Mouse (Mus musculus) gonadal fat pad, adult 2 months (tissue): ENCODE measurements around the gene Sdha. TPM values are rescaled to one million over a fixed set of nuclear protein-coding genes. Genes with fewer than 3 reads are reported as not detected.
A peak's percentile ranks its signal among the peaks of the same experiment; 100 is the strongest.

Experiments used
- DNase-seq: peaks from one replicate; pipeline ENCODE4 v3.0.0-alpha.2; 2012; ENCODE audit warnings: low read depth
- polyA plus RNA-seq: library from polyadenylated mRNA; depleted of rRNA; stranded (reverse); fragments of >200 nt; gene quantifications from 2 replicates; pipeline ENCODE4 v1.2.3, GENCODE M21; 2012; rRNA removed

The Sdha gene
- 190 and 207 TPM in 2 replicates for polyA plus RNA-seq

DNA sequence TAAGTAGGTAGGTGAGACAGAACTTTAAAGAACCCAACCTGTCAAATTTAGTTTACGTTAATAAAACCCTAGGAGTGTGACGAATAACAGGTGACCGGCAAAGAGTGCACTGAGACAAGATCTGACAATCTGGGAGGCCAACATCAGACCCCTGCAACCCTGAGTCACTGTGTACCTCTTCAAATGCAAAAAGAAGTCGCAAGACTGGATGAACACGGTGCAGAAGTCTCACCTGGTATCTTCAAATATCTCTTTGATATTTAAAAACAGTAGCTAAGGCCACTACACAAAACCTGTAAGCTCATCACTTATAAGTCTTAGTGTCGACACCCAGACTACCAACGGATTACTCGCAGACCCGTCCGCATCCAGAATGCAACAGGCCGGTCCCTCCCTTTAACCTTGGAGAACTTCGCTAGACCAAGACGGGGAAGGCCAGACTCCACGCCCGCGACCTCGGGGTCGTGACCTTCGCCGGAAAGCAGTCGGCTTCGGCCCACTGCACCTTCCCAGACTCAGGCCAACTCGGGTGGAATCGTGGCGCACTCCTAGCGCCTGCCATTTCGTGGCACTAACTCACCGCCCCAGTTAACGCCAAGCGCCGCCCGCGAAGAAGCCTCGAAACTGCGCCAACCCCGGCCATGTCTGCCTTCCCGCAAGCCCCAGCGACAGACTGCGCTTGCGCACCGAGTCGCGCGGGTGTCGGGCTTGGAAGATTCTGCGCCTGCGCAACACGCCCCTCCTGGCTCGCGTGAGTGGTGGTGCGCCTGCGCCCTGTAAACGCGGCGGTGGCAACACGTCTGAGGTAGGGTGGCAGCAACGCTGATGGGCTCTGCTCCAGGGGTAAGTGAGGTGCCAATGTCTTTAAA lies at the start of gene Sdha, which contains the start of gene Ccdc127:
Sdha (minus strand) TSS at position 715 of the 869 bp plus-strand sequence.
Ccdc127 (plus strand) TSS at position 744 of the 869 bp plus-strand sequence.
- DNase-seq: peak; percentile 67

DNA sequence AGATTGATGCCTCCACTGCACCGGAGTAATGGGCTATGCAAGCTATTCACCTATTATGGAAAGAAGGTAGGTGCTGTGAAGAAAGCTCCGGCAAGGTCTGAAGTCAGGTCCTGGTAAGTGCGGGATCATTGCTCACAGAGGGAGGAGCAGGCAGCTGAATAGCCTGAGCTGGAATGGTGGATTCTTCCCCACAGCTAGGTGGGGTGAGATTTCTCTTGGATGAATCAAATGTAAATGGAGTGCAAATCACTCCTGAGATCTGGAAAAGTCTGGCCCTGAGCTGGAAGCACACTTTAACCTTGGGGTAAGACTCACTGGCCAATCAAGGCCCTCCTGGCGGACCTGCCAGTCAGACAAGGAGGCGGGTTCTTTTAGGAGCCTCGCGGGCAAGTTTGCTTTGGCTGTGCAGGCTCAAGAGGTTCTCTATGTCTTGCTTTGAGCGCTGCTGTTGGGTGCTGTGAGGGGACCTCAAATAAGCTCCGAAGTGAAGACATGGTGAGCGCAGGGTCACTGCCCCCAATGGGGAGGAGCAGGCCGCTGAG lies 49.3 kb upstream of the Sdha start, which contains the start of gene Ftl1-ps1:
Ftl1-ps1 (plus strand) TSS at position 397 of the 542 bp plus-strand sequence.
- no peak for DNase-seq

DNA sequence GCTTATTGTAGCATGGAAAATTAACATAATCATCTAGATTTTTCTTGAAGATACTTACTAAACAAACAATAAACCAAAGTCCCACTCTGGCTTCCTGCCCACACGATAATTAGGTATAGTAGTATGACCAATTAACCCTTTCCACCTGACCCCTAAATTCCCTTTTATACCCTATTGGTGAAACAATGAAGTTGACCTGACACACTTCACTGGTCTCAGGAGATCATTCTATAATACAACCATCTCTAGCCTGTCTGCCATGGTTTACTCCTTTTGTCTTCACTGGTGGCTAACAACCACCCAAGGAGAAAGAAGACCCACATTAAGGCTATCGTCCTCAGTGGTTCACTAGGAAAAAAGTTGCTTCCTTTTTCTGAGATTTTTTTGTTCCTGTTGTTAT lies 41.1 kb upstream of the Sdha start:
- DNase-seq: no peak

DNA sequence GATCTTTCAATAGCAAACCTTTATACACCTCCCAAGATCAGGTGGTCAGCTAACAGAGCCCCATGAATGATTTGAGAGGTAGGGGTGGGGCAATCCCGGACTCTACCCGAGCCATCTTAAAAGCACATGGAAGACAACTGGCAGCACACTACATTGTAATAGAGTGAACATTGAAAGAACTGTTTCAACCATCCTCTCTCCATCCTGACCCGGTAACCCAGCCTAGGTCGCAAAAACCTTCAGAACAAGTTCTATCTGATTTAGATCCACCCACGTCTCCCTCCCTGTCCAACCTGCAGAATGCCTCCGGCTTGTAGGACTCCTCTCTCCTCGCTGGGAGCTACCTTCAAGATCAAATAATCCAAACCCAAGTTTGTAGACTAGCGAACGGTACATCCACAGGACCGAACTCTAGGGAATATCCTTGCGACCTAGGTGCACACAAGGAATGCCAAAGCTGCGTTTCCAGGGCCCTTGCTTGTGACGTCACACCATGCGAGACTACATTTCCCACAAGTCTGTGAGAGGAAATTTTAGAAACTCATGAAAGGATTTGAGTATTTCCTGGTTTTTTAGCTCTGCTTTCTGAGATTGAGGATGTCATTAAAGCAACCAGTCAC lies 40.4 kb upstream of the Sdha start, which contains the start of gene Zfp72:
Zfp72 (minus strand) TSS at position 466 of the 620 bp plus-strand sequence.
- DNase-seq: peak; percentile 44

DNA sequence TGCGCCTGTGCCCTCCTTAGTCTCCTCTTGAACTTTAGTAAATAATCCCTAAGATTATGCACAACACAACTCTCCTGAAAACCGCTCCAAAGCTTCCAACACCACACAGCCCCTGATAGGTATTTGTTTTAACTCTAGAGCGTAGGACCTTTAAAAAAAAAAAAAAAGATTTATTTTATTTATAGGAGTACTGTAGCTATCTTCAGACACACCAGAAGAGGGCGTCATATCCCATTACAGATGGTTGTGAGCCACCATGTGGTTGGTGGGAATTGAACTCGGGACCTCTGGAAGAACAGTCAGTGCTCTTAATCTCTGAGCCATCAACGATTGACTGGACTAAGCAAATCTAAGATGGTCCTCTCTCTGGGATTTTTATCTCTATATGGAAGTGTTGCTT lies 39.6 kb upstream of the Sdha start:
- no peak for DNase-seq

DNA sequence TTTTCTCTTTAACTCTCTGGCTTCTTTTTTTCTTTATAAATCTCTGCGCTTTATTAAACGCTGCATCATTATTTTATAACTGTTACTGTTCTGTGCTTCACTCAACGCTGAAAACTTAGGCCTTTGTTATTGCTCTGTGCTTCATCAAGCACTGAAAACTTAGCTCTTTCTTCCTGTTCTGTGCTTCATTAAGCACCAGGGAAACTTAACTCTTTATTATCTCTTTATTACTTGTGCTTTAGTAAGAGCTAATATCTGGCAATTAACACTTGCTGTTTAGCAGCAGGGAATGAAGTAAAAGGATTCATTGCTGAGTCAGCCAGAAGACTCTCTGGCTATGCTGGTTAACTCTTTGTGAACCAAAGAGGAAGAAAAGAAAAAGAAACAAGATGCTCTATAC lies 32.2 kb upstream of the Sdha start:
- DNase-seq: no peak

DNA sequence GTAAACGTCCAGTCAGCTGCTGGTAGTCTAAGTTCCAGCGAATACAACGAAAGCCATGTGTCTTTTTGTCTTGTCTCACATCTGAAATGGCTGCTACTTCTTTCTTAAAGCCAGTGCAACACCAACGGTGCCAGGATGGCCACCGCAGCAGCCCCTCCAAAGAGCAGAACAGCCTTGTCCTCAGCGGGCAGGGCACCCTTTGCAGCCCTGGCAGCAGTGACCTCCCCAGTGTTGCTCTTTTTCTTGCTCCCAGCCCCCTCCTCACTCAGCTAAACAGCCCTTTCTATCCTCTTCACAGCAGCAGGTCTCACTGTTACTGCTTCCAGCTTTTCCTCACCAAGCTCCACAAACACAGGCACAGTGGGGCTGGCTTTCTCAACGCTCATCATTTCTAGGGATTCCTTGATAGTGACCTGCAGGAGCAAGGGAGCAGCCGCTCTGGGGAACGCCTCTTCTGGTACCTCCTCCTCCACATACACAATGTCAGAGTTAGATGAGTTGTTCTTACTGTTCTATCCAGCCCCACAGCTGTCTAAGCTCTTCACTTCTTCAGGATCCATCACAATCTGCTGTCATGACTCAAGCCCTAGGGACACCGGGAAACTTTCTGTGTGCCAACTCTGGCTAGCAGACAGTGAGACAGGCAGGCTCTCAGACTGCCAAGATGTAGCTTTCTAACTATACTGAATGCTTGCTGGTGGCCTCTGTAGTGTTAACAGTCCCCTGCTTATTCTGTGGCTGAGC lies 31.6 kb upstream of the Sdha start:
- no peak for DNase-seq

DNA sequence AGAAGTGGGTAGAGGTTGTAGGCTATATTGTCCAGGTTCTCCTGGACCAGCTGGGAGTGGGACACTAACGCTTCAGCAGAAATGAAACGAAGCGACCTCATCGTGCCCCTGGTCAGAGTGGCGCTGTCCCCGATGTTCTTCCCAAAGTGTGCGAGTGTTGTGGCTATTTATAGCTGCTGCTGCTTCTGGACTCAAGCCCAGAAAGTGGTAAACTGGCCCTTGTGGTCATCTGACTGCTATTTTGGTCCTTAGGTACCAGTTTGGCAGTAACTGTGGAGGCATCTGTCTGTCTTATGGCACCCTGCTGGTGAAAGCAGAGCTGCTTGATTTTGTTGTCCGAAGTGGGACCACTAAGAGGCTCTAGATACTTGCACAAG lies 13.8 kb upstream of the Sdha start, which contains the start of gene Lrrc14b:
Lrrc14b (minus strand) TSS at position 147 of the 377 bp plus-strand sequence.
- no peak for DNase-seq

DNA sequence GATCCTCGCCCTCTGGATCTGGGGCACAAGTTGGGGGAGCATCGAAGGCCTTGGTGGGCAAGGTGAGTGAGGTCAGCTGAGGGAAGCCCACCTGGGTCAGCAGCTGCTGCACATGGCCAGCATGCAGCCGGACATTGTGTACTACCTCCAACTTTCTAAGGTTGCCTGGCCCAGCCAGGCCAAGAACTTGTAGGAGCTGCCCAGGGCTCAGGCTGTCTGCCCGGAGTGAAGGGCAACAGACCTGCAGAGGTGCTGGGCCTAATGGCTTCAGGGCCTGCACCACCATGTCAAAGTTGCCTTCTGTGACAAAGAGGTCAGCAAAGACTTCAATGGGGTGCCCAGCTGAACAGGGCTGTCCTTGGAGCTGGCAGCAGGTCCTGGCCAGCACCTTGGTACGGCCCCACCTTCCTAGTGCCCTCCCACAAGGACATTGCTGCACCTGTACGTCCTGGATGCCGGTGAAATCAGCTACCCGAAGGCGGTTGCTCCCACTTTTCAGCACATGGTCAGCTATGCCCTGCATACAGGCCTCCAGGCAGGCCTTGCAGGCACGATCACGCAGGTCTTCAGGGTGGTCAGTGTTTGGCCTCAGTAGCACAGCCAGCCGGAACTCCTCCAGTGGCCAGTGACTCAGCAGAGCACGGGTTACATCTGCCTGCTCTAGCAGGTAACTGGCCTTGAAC lies 13.2 kb upstream of the Sdha start:
- DNase-seq: no peak

DNA sequence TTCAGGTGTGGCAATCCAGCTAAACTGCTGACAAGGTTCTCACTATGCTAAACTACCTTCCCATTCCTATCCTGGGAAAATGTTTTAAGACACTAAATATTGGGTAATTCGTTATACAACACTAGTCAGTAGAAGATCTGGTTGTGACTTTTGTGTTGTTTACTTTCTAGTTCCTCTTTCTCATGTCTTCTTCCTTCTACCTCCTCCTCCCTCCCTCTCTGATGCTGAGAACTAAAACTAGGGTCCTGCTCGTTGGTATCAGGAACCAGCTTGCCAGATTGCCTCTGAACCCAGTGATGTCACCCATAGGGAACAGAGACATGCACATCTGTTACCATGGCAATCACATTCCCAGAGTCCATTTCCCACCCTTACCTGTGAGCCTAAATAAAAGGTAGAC lies 12.1 kb upstream of the Sdha start:
- DNase-seq: no peak

DNA sequence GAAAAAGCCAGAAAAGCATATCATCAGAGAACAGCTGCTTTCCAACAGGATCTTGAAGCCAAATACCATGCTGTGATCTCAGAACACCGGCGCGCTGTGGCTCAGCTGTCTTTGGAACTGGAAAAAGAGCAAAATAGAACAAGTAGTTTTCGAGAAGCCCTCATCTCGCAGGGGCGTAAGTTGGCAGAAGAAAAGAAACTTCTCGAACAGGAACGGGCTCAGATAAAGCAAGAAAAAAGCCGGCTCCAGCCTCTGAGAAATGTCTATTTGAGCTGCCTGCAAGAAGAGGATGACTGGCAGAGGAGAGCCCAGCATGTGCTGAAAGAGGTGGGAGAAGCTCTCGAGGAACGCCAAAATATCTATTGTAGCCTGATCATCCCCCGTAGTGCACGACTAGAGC lies 6.4 kb upstream of the Sdha start:
- DNase-seq: no peak

DNA sequence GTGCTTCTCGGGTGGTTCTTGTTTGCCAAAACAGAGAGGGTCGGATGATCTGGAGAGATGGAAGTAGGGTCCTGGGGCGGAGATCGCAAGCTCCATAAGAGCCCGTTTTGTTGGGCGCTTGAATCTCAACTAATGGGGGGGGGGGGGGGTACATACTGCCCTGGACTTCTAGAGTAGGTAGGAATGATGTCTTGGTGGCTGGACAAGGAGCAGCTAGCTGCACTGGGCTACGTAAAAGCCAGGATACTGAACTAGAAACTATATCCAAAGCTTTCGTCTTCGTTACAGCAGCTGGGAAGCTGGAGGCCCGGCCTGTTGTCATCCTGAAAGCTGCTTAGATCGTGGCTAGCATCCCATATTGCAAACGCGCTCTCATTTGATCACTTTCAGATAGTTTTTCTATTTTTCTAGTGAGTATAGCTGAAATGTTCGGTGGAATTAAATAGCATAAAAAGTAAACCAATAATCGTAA lies 391 bp upstream of the Sdha start:
- DNase-seq: no peak

DNA sequence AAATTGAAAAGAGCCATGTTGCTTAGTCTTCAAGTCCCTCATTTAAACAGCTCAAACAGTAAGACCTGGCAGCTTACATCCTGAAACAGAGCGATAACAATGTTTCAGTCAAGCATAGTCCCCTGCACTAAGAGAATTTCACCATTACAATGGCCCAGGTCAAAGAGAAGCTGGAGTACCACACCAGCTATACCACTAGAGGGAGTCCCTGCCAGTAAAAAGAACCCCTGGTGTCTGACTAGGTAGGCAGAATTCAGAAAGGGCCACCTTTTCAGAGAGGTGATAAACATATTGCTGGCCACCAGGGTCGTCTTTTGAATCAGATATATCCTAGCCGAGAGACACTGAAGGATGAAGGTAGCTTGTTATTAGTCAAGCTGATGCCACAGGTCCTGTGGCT lies 9.0 kb downstream of the Sdha start:
- no peak for DNase-seq

DNA sequence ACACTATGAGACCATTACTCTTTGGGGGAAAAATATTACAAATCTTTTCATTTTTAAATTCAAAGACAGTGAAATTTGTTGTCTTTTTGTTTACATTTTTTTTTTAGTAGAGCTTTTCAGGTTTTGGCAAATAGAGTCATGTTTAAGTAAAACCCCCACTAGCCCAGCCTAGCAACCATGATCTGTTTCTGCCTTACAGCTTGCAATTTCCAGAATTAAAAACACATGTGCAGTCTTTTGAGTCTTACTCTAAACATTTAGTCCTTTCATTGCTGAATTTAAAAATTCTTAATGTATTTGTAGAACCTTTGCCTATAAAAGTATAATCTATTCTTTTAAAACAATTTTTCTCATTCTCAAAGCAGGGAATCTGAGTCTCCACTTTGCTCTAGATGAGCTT lies 20.8 kb downstream of the Sdha start:
- DNase-seq: no peak

DNA sequence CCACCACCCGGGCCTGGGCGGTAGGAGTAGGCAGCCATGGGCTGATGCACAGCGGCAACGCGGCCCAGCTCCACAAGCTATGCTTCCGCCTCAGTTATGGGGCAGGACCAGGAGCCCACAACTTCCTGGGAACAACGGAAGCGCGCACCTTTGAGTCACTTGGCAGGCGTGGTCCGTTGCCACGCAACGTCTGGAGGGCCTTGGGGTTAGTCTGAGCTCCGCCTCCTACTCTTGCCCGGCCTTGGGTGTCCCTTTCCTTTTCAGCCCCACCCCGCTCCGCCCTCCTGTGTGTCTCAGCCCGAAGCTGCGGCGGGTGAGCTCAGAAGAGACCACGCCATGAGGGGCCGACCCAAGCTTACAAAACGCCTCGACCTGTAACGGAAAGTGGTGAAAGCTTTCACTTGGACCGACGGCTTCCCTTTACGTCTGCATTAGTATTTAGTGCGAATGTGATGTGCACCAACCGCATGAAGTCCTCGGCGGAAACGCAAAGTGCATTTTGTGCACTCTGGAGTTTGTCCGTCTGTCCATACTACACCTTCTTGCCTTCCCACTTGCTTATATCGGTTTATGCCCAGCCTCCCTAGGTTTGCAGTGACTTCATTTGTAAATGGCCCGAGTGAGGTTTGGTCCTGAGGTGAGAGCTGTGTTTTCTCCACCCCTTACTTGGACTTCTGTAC lies 32.8 kb downstream of the Sdha start, which contains the start of gene Pdcd6:
Pdcd6 (minus strand) TSS at position 411 of the 680 bp plus-strand sequence.
- peak; percentile 82 for DNase-seq

DNA sequence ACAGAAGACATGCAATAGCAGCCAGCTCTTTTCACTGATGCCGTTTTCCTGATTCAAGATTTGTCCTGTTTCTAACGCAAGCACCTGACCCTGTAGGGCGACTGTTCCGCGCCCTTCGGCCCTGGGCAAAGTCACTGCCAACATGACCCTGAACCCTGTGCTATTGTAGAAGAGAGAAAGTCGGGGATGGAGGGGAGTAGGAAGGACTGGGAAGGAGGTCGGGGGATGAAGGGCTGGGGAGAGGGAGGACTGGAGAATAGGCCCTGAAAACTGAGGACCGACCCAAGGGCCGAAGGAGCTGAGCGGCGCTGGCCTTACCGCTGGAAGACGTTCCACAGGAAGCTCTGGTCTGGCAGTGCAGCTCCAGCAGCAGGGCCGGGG lies 33.3 kb downstream of the Sdha start:
- no peak for DNase-seq

DNA sequence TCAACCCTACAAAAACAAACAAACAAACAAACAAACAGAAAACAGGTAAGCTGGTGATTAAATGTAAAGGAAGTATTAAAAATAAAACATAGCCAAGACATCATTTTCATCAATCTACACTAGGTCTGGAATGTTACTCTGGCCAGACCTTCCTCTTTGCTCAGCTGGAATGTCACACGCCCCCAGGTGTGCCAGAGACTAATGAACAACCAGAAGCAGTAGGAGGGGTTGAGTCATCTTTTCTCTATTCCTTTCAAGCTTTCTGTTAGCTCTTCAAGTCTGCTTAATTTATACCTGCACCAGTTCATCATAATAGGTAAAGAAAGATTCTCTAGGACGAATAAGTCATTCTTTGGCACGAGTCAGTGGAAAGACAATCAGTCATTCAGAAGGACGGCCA lies 33.7 kb downstream of the Sdha start:
- DNase-seq: no peak

DNA sequence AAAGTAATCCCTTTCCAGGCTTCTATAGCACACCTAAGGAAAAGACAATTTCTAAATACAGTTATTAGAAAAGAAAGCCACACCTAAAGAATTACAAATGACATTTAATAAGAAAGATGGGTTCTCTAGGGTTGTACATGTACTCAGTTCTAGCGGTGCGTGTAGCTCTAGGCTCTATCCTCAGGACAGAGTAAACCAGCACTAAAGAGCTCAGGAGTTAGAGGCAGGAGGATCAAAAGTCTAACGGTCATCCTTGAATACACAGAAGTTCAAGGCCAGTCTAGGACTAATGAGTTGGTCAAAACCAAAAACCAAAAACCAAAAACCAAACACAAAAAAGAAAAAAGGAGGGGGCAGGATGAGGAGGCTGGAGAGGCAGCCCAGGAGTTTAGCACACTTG lies 35.5 kb downstream of the Sdha start:
- DNase-seq: no peak

DNA sequence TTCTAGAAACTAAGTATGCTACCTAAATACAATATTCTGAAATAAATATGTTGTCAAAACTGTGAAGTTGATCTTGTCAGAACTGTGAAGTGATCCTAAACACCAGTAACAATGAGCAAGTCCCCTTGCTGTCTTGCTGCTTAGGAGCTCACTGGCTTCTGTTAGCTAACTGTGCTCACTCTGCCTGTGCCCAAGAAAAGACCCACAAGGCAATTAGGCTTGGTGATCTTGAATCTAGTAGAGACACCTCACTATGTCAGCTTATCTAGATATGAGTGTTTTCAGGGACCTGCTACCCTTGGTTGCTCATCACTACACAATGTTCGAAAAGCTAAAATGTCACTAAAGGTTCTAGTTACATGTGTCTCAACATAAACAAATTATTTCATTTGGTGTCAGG lies 44.3 kb downstream of the Sdha start:
- no peak for DNase-seq

DNA sequence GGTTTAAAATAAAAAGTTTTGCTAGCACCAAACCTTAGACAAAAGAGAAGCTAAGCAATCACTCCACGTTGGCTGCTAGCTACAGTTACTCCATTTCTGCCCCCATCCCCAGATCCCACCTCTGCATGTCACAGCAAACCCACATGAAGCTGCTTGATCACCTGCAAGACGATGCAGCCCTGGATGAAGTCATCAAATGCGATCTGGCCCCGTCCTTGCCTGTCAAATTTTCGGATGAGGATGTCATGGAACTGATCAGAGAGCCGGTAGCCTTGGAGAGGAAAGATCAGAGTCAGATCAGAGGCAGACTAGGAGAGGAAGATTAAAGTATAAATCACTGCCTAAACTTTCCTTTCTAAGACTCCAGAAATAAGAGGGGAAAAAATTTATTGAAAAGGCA lies 44.7 kb downstream of the Sdha start:
- DNase-seq: no peak
